Mouse (Mus musculus) hindbrain, embryonic 11.5 days (tissue): ENCODE measurements at regions not wholly inside any gene's neighbourhood (a gene's known extent, or its start where the extent isn't known, plus 50 kb on each side); places are given as distances from the start of the nearest gene placed in this dataset.
A peak's percentile ranks its signal among the peaks of the same experiment; 100 is the strongest.

Source experiments
- ATAC-seq: fragments of 200-750 bp; cut with Nextera tagmentation; 2 replicates; pipeline ENCODE4 v1.8.0; 2017; ENCODE audit warnings: mild to moderate bottlenecking, moderate TSS enrichment, moderate library complexity; ENCODE audit not compliant: low FRiP score
- DNase-seq: peaks from one replicate; pipeline ENCODE4 v3.0.0-alpha.2; 2015; ENCODE audit warnings: low spot score
- H3K27ac ChIP-seq: fragments of 300-500 bp; sonication (generic); 2 replicates; pipeline ENCODE4 v1.5.1; 2014; ENCODE audit warnings: mild to moderate bottlenecking, low read depth, low read length
- H3K27me3 ChIP-seq: fragments of 300-500 bp; sonication (generic); 2 replicates; pipeline ENCODE4 v1.6.1; 2014; ENCODE audit warnings: mild to moderate bottlenecking, low read length, moderate library complexity, mixed read lengths; ENCODE audit not compliant: control insufficient read depth, insufficient read depth
- H3K36me3 ChIP-seq: fragments of 300-500 bp; sonication (generic); 2 replicates; pipeline ENCODE4 v1.6.1; 2014; ENCODE audit warnings: mild to moderate bottlenecking, low read length, moderate library complexity, mixed read lengths; ENCODE audit not compliant: control insufficient read depth, insufficient read depth
- H3K4me1 ChIP-seq: fragments of 300-500 bp; sonication (generic); replicated peaks from 2 replicates; pipeline ENCODE4 v1.6.1; 2014; ENCODE audit warnings: low read length, mixed read lengths; ENCODE audit not compliant: control insufficient read depth, insufficient read depth
- H3K4me2 ChIP-seq: fragments of 300-500 bp; sonication (generic); replicated peaks from 2 replicates; pipeline ENCODE4 v1.6.1; 2014; ENCODE audit warnings: mild to moderate bottlenecking, low read depth, low read length
- H3K4me3 ChIP-seq: fragments of 300-500 bp; sonication (generic); 2 replicates; pipeline ENCODE4 v1.5.1; 2014; ENCODE audit warnings: low read depth, low read length
- H3K9ac ChIP-seq: fragments of 300-500 bp; sonication (generic); 2 replicates; pipeline ENCODE4 v1.6.1; 2014; ENCODE audit warnings: low read depth, low read length
- H3K9me3 ChIP-seq: fragments of 300-500 bp; sonication (generic); 2 replicates; pipeline ENCODE4 v1.6.1; 2016; ENCODE audit warnings: low read length; ENCODE audit not compliant: control insufficient read depth
- WGBS: fragments of 180-500 bp; shearing (Covaris S2); extraction: QIAGEN DNeasy Blood & Tissue Kit; methylation state at CpG from one replicate; pipeline ENCODE4 v1.1.7; 2014; 5-methylcytosine and 5-hydroxymethylcytosine counted together

DNA sequence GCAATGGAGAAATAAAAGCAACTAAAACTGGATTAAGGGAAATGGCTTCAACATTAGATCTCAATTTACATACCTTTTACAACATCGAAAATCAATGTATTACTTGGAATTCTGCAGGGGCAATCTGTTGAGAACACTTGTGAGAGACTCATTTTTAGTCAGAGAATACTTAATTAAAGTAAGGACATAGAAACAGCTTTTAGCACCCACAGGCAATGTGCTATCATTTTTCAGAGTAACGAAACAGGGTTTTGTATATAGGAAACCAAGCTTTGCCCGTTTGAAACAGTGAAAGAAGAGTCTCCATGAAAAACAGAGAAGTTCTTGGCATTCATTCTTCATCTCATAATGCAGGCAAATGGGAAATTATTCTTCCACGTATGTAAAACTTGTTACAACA lies 196.4 kb downstream of the Tdrd3 start:
- WGBS = 93% methylated on average over 4 of the region's 4 CpGs
- H3K27ac ChIP-seq = no peak overlapping the region
- H3K27me3 ChIP-seq = no peaks in the 10 kb centered on the region
- H3K9me3 ChIP-seq = no peaks in the 10 kb centered on the region
- ATAC-seq (no peak), DNase-seq (no peak)
- no peaks in the 10 kb centered on the region for H3K4me1 ChIP-seq
- no peak overlapping the region for H3K4me2 ChIP-seq
- H3K4me3 ChIP-seq = no peak overlapping the region
- no peak overlapping the region for H3K9ac ChIP-seq
- H3K36me3 ChIP-seq = no peaks in the 10 kb centered on the region

DNA sequence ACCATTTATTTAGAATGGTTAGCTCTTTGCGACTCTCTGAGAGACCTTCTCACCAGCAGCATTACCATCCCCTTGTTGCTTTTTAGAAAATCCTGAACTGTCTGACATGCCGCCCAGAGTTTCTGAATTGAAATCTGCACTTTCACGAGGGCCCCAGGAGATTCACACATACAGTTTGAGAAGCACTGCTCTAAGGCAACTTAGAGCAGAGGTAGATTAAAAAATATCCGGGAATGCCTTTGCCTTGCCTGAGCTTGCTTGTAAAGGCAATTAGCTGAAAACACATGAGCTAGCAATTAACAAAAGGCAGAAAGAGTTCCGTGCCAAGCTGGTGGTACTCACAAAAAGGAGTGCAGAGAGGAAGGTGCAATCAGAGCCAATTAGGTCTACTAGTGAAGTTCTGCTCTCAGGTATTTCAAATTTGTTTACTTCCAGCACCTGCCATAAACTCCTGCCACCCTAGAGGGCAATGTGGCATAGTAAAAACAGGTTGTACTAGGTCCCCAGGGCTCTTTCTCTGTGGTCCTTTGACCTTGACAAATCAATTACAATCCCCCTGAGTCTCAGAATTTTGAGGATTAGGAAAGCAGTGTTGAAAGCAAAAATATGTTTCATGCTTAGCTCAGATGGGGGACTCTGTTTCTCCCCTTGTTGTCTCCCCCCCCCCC lies 203.1 kb downstream of the Tdrd3 start:
- ATAC-seq (no peak), DNase-seq (peak; percentile 9)
- no peak overlapping the region for H3K27ac ChIP-seq
- H3K9me3 ChIP-seq = no peaks in the 10 kb centered on the region
- no peaks in the 10 kb centered on the region for H3K4me1 ChIP-seq
- no peaks in the 10 kb centered on the region for H3K27me3 ChIP-seq
- WGBS = 76% methylated on average over 5 of the region's 5 CpGs
- H3K4me2 ChIP-seq = no peak overlapping the region
- no peaks in the 10 kb centered on the region for H3K36me3 ChIP-seq
- no peak overlapping the region for H3K4me3 ChIP-seq
- no peak overlapping the region for H3K9ac ChIP-seq

DNA sequence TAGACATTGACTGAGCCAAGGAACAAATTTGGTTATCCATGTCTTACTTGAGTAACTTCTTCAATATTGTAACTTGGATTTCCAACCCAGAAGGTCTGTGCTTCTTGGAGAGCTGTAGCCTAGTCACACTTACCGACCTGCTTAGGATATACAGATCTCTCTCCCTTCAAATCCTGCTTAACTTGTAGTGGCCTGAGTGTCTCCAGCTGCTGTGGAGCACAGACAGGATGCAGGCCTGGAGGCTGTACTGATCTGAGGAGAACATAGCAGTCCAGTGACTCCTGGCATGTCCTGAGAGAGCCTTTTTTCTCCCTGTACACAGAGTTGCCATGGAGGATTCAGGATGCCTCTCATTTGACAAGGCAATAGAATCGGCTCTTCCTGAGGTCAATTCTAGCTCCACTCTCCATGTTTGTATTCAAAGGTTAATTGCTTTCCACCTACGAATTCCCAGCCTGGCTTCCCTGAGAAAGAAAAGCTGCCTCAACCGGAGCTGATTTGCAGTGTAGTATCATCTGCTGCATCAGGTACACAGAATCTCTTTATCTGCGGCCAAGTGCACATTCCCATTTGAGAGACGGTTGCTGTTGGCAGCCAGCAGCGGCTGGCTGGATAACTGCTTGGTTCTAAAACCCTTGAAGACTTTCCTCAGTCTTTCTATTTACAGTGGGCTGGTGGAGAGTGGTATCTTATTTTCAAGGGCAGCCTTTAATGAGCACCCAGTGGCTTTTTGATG lies 214.8 kb downstream of the Tdrd3 start:
- DNase-seq (no peak), ATAC-seq (no peak)

DNA sequence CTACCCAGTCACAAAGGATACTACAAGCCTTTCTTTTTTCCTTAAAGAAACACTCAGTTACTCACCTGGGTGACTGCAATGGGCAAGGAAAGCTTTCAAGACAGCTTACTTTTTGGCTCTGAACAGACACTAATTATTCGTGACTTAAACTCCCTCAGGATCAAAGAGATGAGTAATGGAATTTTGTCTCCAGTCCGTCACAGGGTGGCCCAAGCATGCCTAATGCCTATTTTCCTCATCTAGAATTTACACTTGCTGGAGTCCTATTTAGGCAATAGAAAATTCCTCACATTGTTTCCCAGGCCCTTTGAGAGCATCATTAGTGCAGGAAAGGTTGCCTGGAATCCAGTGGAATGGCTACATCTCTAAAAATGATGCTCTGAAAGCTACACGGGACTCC lies 218.2 kb downstream of the Tdrd3 start:
- no peak for DNase-seq
- no peak overlapping the region for H3K4me3 ChIP-seq
- 47% methylated on average over 3 of the region's 3 CpGs for WGBS

More for the DNA sequence above, 214.8 kb downstream of the Tdrd3 start:
- Histone ChIP-seq H3K36me3 (no peaks in the 10 kb centered on the region), H3K4me3 (no peak overlapping the region), H3K27me3 (no peaks in the 10 kb centered on the region), H3K27ac (no peak overlapping the region), H3K4me1 (no peaks in the 10 kb centered on the region), H3K9me3 (no peaks in the 10 kb centered on the region), H3K9ac (no peak overlapping the region), H3K4me2 (no peak overlapping the region)
- 82% methylated on average over 7 of the region's 7 CpGs for WGBS

DNA sequence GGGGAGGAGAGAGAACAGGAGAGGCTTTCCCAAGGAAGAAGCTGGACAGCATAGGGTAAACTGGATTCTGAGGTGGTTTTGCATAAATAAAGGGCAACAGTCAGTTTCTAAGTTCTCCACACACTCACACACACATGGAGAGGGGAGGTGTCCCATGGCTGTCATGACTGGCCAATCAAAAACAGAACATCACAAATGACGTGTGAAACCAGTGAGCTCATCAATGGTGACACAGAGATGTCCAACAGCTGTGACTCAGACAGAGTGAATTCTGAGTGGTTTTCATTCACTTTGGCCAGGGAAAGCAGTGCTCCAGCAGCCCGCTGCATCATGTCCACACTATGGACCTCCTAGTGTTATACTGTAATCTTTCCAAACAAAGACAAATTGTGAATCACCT lies 220.7 kb downstream of the Tdrd3 start:
- H3K27ac ChIP-seq = no peak overlapping the region
- H3K4me3 ChIP-seq = no peak overlapping the region
- no peaks in the 10 kb centered on the region for H3K9me3 ChIP-seq
- no peaks in the 10 kb centered on the region for H3K4me1 ChIP-seq
- ATAC-seq = no peak
- 88% methylated on average over 2 of the region's 2 CpGs for WGBS
- no peak overlapping the region for H3K9ac ChIP-seq
- DNase-seq = no peak
- no peak overlapping the region for H3K4me2 ChIP-seq
- H3K27me3 ChIP-seq = no peaks in the 10 kb centered on the region
- no peaks in the 10 kb centered on the region for H3K36me3 ChIP-seq

More for the DNA sequence above, 218.2 kb downstream of the Tdrd3 start:
- Histone ChIP-seq H3K36me3 (no peaks in the 10 kb centered on the region), H3K27me3 (no peaks in the 10 kb centered on the region), H3K9ac (no peak overlapping the region), H3K4me2 (no peak overlapping the region), H3K9me3 (no peaks in the 10 kb centered on the region), H3K27ac (no peak overlapping the region), H3K4me1 (no peaks in the 10 kb centered on the region)
- ATAC-seq = no peak

DNA sequence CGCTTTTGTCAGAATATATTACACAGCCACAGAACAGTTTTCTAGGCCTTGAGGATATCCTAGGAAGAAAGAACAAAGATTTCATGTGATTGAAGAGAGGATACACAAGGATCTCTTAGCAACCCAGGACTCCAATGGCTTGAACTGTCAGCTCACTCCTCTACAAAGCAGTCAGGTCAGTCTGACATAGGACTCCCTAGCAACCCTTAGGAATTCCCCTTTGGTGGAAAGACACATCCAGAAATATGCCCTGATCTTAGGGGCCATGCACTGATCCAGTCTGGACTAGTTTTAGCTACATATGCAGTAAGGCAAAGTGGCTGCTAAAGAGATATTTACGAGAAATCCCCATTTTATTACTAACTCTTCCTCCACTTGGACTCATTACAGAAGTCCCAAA lies 251.5 kb downstream of the Tdrd3 start:
- Histone ChIP-seq H3K9ac (no peak overlapping the region), H3K4me1 (no peaks in the 10 kb centered on the region), H3K4me2 (no peak overlapping the region), H3K36me3 (no peaks in the 10 kb centered on the region), H3K27ac (no peak overlapping the region), H3K9me3 (no peaks in the 10 kb centered on the region), H3K4me3 (no peak overlapping the region), H3K27me3 (no peaks in the 10 kb centered on the region)
- peak; percentile 3 for DNase-seq
- WGBS = 78% methylated on average over 2 of the region's 2 CpGs
- ATAC-seq = no peak

DNA sequence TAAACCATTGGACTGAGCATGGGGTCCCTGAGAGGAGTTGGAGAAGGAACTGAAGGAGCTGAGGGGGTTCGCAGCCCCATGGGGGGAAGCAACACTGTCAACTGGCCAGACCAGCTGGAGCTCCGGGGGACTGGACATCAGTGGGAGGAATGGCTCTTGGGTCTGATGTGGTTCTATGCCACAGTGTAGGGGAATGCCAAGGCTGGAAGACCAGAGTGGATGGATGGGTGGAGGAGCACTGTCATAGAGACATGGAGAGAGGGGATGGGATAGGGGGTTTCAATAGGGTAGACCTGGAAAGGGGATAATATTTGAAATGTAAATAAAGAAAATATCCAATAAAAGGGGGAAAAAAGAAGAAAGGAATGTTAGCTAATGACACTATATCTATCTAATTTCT lies 253.1 kb downstream of the Tdrd3 start:
- no peak for ATAC-seq
- H3K4me3 ChIP-seq = no peak overlapping the region
- WGBS = 100% methylated on average over 2 of the region's 2 CpGs

DNA sequence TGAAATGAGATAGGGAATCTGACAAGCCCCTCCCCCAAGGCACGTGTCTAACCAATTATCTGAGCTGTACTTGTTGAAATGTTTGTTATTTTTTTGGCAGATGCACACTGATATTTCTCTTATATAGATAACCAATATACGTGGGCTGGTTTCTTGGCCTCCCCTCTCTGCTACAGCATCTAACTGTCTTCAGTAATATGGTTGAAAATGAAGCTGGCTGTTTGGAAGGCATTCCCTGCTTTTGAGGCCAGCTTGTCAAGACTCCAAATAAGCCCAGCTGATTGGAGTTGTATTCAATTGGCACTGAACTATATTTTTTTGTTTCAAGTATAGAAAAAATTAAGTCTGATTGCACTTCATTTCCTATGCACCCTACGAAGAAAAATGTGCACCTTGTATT lies 264.3 kb downstream of the Tdrd3 start:
- H3K4me2 ChIP-seq = no peak overlapping the region
- no peak overlapping the region for H3K4me3 ChIP-seq
- H3K9ac ChIP-seq = no peak overlapping the region
- no peaks in the 10 kb centered on the region for H3K4me1 ChIP-seq
- DNase-seq (no peak), ATAC-seq (no peak)
- WGBS = 89% methylated on average over 3 of the region's 3 CpGs
- no peaks in the 10 kb centered on the region for H3K36me3 ChIP-seq
- no peak overlapping the region for H3K27ac ChIP-seq
- H3K9me3 ChIP-seq = no peaks in the 10 kb centered on the region
- no peaks in the 10 kb centered on the region for H3K27me3 ChIP-seq

More for the DNA sequence above, 253.1 kb downstream of the Tdrd3 start:
- no peak for DNase-seq
- no peak overlapping the region for H3K4me2 ChIP-seq
- no peaks in the 10 kb centered on the region for H3K36me3 ChIP-seq
- no peak overlapping the region for H3K9ac ChIP-seq
- H3K27ac ChIP-seq = no peak overlapping the region
- H3K27me3 ChIP-seq = no peaks in the 10 kb centered on the region
- no peaks in the 10 kb centered on the region for H3K4me1 ChIP-seq
- H3K9me3 ChIP-seq = no peaks in the 10 kb centered on the region
